Mouse (Mus musculus) spleen, postnatal 36 days (tissue): ENCODE results near the gene Armc3.

Experiments used
- DNase-seq, 2 experiments: peaks; one replicate each; pipeline ENCODE4 v3.0.0; 2022; ENCODE audit warnings: low spot score in 2 of 2, mixed read lengths in 1 of 2

Armc3 gene

DNA sequence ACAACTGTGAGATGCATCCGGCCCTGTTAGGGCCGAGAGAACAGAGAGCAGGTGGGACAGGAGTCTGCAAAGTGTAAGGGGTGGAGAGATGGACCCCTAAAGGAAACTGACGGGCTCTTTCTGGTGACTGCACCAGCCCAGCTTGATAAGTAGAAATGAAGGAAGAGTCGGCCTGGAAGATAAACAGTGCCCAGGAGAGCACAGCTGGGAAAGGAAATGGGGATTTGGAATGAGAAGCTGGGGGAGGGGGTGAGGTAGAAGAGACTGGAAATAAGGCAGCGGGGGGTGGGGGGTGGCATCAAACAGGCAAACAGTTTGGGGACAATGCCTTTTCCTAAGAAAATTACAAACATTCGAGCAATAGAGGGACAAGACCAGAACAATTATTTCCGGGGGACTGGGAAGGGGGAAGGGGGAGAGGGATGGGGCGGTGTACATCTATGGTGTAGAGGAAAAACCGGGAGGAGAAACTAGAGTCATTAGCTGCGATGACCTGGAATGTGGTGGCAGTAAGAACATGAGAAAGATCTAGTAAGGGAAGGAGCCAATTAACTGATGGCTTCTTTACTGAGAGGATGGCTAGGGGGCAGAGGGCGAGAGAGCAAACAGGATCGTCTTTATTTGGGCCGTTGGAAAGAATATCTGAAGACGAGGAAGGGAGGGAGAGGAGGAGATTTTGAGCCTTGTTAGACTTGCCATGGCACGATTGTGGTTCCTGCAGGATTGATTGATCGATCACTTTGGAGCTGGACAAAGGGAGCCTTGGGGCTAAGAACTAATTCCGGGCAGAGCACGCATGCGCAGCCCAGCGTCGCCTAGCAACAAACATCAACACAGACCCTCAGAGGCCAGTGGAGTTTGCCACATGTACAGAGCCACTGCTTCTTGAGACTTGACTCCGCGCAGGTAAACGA lies at the start of gene Armc3:
Gene Armc3 (plus strand): TSS at position 851 of the 914 bp plus-strand sequence.
- DNase-seq = peak in 1 of 2 experiments; percentile 7

DNA sequence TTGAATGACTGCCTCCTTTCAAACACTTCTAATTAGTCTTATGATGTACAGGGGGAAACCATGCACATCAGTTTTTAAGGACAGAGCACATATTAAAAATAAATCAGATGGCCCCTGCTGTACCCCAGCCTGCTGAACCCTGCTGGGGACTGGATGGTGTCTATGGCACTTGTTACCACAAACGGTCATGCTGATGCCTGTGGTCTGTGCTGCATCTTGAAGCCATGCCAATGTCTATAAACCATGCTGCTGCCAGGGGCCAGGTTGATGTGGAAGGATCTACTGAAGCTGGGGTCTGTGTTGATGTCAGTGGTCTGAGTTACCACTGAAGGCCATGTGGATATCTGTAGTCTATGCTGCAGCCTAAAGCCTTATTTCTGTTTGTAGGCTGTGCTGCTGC lies 46.4 kb upstream of the Armc3 start:
- no peak for DNase-seq

DNA sequence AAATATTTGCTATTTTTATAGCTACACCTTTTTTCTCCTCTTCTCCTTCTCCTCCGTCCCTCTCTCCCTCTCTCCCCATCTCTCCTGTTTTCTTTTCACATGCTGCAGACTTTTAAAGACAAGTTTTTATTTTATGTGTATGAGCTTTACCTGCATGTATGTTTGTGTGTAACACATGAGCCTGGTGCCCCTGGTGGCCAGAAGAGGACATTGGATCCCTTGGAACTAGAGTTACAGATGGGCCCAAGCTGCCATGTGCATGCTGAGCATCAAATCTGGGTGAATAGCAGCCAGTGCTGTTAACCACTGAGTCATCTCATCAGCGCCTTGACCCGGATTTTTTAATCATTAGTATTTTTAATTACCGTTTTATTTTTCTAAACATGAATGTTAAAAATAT lies 42.9 kb upstream of the Armc3 start:
- peak in 1 of 2 experiments; percentile 26 for DNase-seq

DNA sequence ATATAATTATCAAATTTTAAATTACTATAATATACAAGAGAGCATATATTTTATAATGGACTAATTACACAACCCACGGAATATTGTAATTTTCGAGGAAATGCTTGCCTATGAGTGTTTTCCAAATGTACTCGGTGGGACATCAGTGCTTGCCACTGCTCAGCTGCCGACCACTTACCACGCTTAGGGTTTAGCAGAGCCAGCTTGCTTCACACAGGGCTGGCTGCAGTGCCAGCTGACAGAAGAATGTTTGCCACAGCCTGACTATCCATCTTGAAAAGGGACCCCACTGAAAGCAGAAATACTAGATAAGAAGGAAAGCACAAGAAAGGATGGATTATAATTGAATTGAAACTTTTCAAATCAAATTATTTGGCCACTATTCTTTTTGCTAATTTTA lies 39.6 kb upstream of the Armc3 start:
- DNase-seq = no peak

DNA sequence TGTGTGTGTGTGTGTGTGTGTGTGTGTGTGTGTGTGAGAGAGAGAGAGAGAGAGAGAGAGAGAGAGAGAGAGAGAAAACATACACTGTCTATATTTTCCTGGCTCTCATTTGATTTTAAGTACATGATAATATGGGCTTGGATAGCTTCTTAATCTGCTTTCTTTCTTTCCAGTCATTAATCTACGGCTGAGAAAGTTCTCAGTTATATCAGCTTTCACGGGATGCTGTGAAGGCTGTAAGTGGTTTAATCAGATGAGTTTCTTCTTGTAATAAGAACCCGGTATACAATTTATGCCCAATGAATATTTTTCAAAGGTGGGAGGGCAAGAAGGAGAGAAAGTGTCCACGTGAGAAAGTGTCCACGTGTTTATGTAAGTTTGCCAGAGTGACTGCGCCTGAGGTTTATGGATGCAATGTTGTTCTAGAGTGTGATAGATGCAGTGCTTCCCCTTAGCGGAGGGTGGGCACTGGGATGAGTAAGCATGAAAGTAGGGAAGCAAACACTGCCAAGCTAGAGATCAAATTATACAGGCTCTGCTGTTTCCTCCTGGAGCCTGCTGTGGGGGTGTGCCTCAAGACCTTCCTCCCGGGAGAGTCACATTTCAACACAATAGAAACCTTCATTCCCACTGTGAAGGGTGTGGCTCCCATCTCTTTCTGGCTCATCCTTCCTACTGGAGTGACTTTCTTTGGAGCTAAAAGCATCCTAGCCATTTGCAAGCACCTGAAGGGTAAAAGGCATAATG lies 38.6 kb upstream of the Armc3 start:
- DNase-seq = no peak

DNA sequence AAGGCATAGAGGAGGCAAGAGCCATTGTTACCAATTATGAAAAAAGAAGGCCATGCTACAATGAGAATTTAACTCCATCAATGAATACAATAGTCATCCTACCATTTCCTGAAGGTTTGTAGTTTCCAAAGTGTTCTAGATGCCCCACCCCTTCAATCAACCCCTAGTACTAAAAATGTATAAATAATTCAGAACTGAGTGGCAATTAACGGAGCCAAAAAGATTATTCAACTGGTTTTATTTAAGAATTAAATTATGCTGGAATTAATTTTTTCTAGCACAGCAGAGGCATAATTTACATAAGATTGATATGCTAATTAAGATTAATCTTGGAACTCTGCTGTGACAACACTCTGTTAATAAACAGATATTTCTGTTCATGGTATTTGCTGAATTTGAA lies 34.9 kb upstream of the Armc3 start:
- DNase-seq = no peak

DNA sequence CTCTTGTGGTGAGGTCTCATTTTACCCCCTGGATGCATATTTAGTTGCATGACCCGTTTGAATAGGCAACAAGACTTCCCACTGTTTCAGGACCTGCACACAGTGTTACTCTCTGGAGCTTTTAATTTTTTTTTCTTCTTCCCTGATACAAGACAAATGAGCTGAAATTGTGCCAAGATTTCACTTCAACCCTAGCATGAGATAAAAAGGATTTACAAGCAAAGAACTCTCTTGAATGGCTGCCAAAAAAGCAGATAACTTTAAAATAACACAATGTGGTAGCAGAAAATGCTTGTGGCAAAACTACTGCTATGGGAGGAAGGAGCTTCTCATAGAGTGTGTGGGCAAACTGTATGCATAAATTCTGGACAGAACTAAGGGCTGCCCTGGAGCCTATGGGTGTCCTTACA lies 22.3 kb upstream of the Armc3 start:
- DNase-seq = no peak

DNA sequence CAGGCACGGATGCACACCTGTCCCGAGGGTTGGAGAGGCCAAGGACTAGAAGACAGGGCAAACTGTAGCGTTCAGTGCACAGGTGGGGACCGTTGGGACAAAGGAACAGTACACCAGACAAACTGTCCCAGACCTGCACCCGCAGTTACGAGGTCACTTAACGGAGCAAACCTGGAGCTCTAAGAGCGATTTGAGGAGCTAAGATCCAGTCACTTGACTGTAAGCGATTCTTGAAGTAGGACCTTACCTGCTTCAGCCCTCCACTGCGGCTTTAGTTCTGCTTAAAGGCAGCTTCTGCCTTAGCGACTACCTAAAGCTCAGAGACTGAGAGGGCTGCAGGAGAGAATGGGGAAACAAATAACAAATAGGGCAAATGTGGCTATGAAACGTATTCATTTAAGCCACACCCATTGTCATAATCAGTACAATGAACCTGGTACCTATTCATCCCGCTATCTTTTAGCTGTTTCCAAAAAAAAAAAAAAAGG lies 308 bp downstream of the Armc3 start:
- no peak for DNase-seq

DNA sequence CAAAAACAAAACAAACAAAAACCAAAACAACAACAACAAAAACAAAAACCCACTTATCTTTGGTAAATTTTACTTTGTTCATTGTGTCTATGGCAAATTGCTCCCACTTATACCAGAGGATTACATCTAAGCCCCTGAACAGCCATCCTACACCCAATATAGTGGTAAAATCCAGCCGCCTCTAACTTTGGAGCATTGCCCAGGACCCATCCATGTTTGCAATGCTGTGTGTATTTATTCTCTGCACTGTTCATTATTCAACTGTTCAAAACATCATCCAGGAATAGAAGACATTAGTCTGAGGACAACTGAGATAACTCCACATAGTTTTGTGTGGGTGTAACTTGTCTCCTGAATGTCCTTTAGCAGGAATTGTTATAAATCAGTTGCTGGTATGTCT lies 1.0 kb downstream of the Armc3 start:
- DNase-seq = no peak

DNA sequence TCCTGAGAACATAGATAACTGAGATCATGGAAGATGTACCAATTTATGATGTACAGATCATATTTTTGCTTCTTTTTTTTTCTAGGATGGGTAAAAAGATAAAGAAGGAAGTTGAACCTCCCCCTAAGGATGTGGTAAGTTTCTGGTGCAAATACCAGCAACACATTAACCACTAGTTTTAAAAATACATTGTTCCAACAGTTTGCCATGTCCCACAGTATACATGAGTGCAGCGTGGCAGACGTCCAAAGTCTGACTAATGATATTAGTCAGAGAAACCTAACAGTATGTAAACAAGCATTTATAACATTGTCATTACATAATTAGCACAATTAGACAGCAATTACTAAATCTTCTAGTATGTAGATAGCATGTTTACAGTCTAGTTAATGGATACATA lies 2.6 kb downstream of the Armc3 start:
- DNase-seq = no peak

DNA sequence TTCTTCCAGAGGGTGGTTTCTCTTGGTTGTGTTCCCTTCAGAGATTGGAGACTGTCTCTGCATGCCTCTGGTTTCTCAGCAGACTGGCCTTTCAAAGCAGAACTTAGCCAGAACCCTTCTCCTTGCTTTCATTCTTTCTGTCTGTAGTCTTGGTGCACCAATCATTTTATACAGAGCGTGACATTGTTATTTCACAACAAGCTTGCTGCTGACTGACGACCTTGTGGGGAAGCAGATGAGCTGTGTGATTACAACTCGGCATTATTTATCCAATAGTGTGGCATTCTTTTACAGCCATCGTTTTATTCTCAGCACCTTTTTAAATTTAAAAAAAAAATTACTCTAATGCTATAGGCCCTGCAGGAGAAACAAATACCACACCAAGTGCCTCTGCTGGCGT lies 35.2 kb downstream of the Armc3 start:
- no peak for DNase-seq

DNA sequence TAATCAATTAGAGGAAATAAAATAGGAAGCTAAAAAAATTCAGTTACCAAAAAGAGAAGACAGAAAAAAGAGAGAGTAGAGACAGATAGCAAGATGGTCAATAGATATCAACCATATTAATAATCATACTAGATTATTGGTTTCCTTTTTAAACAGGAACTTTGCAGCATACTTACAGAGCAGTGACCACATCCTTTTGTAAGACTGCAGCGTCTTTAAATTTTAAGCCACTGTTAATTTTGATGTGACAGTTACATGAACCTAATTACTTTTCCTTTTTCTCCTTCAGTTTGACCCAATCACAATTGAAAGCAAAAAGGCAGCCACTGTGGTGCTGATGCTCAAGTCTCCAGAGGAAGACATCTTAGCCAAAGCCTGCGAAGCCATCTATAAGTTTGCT lies 36.1 kb downstream of the Armc3 start:
- DNase-seq = no peak

DNA sequence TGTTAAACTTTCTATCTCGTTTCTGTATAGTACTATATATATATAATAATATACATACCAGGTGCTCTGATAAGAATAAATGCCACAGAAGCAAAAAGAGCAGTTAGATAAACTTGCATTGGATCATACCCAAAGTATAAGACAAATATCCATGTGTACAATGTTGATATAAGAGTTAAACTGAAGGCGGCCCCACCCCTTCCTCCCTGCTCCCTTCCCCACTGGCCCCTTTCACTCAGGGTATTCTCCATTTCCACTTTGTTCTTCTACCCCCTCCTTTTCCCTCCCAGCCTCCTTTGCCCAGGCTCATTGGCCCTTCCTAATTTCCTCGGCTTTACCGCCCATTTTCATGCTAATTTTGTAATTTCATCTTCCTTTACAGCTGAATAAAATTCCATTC lies 36.5 kb downstream of the Armc3 start:
- DNase-seq = no peak

DNA sequence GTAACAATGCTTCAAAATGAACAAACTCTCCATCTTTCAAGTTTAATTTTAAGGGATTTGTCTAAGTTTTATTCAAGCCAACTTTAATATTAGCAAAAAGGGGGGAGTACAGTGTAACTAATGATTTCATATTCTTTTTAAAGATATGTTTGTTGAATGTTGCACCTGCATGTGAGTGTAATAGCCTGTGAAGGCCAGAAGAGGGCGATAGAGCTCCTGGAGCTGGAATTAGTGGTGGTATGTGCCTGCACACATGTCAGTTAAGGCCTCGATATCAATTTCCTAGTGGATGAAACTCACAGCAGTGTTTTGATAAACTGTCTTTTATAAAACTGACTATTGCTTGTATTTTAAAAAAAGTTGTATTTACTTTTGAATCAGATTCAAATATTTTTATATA lies 39.7 kb downstream of the Armc3 start:
- DNase-seq = no peak

DNA sequence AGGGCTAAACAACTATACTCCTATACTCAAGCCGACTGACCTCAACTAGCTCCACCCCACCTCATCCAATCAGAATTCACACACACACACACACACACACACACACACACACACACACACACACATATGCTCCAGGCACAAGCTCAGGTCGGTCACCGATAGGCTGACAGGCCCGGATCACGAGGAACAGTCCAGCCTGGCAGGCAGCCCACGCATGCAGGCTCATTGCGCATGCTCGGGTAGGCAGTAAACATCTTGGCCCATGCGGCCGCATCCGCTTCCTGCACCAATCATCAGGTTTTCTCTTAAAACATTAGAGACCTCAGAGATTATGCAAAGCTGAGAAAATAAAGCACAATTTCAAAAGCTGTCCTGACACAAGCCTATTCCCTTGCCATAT lies 50.5 kb downstream of the Armc3 start:
- DNase-seq = no peak

DNA sequence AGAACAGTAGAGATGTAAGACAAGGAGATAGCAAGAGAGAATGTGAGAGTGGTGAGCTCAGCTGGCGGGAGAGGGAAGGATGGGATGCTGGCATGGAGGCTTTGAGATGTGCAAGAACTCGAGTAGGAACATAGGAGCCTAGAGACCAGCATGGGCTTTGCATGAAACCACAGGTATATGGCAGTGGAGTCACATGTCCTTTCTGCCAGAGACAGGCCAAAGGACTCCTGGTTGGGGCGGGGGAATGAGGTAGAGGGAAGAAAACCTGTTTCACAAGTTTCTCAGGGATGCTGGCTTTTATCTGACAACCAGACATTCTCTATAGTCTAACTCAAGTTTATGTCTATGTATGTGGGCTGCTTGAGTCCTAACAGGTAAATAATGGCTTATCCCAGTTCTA lies 55.9 kb downstream of the Armc3 start:
- DNase-seq = no peak

DNA sequence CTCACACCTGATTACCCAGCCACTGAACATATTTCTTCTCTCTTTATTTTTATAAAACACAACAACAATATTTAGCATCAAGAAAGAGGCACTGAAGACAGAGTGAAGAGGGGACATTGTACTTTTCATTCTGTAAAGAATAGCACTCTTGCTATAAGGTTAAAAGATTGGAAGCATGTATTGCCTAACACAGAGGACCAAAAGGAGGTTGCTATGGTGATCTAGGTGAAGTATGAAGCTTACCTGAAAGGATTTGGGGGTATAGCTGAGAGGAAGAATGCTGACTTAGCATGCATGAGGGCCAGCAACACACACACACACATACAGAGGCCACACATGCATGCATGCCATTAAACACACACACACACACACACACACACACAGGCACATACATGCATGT lies 58.2 kb downstream of the Armc3 start:
- DNase-seq = no peak

DNA sequence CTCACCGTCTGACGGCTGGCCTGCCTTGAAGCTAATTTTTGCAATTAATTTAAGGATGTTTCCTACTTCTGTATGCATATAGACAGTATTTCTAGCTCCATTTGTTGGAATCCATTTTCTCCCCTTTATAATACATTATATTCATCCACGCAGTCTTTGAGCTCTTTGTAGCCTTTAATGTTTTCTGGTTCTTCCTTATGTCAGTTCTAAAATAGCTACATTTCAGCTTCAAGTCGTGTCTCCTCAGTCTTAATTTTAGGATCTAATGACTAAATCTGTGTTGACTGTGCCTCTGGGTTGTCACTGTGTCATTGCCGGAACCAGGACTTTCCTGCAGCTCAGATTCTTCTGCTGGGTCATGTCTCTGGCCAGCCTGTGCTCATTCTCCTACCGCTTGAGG lies 61.3 kb downstream of the Armc3 start:
- DNase-seq = no peak

DNA sequence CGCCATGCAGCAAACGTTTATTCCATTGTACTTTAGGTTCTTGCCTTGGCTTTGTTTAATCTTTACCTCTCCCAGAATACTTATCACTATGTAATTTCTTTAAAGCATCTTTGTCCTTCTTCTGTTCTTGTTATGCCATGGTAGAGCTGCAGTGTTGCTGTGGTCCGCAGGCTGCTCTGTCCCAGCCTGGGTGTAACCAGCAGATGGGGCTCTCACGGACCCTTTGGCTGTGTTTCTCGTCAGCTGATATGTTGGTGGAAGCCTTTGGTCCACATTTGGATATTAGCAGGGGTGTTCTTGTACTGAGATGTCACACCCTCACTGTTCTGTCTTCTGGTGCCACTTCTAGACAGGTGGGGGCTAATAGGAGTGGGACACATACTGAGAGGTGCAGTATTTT lies 64.3 kb downstream of the Armc3 start:
- no peak for DNase-seq

DNA sequence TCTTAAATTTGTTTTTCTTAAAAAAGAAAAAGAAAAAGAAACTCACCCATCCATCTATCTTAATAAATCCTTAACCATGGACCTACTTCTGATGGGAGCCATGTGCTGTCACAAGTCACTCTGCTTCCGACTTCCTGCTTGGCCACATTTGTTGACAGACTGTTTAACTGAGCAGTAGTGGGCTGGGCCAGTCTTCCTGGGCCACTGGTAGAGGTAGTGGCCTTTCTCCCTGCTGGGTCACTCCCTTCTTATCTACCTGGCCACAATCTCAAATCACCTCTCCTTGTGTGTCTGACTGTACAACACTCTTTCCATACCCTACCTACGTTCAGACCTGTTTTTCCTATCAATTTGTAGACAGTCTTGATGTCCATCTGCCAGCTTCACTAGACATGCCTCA lies 66.7 kb downstream of the Armc3 start:
- no peak for DNase-seq

DNA sequence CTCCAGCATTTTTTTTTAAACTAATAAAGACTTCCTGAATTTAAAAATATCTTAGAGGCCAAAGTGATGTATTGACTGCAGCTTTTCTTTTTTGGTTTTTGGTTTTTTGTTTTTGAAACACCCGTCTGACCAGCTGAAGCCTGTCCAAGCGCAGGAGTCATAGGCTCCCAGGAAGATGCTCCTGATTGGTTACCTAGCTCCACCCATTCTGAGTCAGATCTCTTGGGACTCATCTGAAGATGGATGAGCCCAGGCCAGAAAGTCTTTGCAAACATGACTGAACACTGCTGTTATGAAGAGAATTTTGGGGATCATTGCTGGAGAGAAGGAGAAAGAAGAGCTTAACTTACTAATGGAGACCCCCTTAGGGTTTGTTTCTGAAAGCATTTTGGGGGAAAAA lies 68.3 kb downstream of the Armc3 start:
- no peak for DNase-seq

DNA sequence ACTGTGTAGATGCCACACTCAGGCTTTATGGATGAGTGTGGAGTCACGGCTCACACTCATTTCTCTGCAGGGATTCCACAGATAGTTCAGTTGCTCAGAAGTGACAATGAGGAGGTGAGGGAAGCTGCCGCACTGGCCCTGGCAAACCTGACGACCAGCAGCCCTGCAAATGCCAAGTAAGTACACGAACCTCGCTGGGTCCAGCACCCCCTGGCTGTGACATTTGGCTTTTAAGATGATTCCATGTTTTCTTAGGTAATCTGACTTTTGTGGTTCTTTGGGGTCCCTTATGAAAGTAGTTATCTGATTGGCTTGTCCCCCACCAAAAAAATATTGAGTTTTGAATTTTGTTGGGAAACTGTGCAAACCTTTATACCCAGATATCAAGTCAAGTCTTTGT lies 70.9 kb downstream of the Armc3 start:
- no peak for DNase-seq

DNA sequence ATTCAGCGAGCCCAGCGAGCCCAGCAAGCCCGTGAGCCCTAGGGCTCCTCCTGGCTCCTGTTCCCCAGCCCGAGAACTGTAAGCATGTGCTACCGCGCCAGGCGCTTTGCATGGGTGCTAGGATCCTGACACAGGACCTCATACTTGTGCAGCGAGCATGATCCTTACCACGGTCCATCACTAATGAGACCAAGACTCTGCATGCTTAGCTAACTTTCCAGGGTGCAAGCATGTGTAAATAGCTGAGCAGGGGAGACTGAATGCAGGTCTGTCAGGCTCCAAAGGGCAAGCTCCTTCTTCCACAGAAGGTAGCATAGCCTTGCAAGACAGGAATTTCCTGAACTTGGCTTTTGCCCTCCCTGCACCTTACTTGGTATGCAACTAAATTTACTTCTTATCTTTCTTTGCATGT lies 71.6 kb downstream of the Armc3 start:
- DNase-seq = no peak
